Mouse (Mus musculus) liver, embryonic 14.5 days (tissue): ENCODE data around the gene Ltn1.

ENCODE experiments used
- CTCF ChIP-seq: IDR thresholded peaks from 2 replicates; pipeline ENCODE4 v1.5.1; 2016; ENCODE audit warnings: antibody characterized with exemption, low read depth, control low read depth
- EP300 ChIP-seq: IDR thresholded peaks from 2 replicates; pipeline ENCODE4 v1.6.1; 2016; ENCODE audit warnings: antibody characterized with exemption, low read depth

- TF ChIP-seq CTCF (no peak), EP300 (no peak)
These were observed 2.5 kb upstream of the Ltn1 start for GRCm38 (mm10) chr16:87434946-87435345.
